Mouse (Mus musculus) urinary bladder, adult 2 months (tissue): ENCODE results near the gene Smad3. TPM values are rescaled to one million over a fixed set of nuclear protein-coding genes. Genes with fewer than 3 reads are reported as not detected.

Experiments
- polyA plus RNA-seq: library from polyadenylated mRNA; depleted of rRNA; stranded (reverse); fragments of >200 nt; gene quantifications from 2 replicates; pipeline ENCODE4 v1.2.3, GENCODE M21; 2012; rRNA removed

Smad3 gene
- polyA plus RNA-seq, 1 experiment = 33.3 TPM

Other genes starting within 250 kb of the Smad3 start
- gene Iqch, start 155.5 kb downstream of the Smad3 start, polyA plus RNA-seq = 0.03 TPM in 1 of 2 replicates, not detected in the other
- 16.7 and 19.3 TPM in 2 replicates for gene Aagab, start 155.3 kb downstream of the Smad3 start, polyA plus RNA-seq